Mouse (Mus musculus): ENCODE results near the gene Taar8c.
"Not testable (repeated sequence)": the region's sequence is repeated elsewhere in the genome, so short reads cannot be mapped to it uniquely, and the experiment has no call there.

The Taar8c gene

DNA sequence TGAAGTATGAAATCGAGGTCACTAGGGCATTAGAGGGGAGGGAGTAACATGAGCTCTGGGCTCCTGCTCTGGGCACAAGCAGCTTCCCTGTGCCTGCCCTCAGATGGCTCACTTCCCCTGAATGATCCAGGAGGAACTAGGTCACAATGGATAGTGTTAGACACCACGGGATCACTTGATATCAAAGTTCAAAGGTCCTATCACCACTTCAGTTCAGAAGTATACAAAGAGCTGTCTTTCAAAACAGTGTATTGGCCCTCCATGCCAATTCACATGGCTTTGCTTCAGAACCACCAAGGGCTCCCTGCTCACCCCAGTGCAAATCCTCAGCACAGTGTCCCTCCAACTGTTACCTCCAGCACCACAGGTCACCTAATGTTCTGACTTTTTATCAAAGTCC is 27.0 kb downstream of the Taar8c start:
- DNase-seq (ENCODE audit: extremely low read depth, low read depth) = not testable (repeated sequence)

DNA sequence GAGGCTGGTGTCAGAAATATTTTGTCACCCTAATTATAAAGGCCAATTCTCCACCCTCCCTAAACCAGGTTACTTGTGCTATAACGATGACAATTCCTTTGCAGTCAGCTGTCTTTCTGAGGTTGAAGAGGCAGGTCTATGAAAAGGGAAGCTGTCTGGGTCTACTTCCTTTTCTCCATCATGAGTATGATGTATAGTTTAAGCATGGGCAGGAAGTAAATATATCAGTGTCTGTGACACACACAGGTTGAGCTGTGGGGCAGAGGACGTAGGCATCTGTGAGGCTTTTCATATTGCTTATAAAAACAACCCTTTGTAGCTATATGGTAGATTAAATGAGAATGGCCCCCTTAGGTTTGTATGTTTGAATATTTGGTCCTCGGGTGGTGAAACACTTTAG is 42.7 kb downstream of the Taar8c start:
- DNase-seq (ENCODE audit: extremely low read depth, low read depth) = no peak

DNA sequence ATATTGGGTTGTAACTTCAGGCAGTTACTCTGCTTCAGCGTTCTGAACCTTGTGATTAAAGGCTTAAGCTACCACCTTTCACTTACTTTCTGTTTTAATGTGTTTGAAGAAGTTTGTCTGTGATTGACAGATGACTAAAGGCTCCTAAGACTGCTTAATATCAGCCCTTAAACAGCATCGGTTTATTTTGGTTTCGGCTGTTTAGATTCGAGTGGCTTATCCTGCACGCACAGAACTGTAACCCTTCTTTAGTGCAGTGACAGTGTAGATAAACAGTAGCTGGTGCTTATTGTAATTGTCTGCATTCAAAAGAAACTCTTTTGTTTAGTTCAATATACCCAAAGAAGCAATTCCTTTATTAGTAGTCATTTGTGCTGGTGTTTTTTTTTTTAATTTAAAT is 49.7 kb downstream of the Taar8c start:
- DNase-seq (ENCODE audit: extremely low read depth, low read depth) = no peak

Measured in MEL-GATA-1-ER (cell line).